Mouse (Mus musculus) ovary, adult 2 months (tissue): ENCODE data around the gene Clec4a2. TPM values are rescaled to one million over a fixed set of nuclear protein-coding genes. Genes with fewer than 3 reads are reported as not detected.

ENCODE experiments used
- polyA plus RNA-seq: library from polyadenylated mRNA; depleted of rRNA; stranded (reverse); fragments of >200 nt; gene quantifications from 2 replicates; pipeline ENCODE4 v1.2.3, GENCODE M21; 2012; rRNA removed

Gene Clec4a2
- polyA plus RNA-seq = 0.93 and 1.1 TPM in 2 replicates

DNA sequence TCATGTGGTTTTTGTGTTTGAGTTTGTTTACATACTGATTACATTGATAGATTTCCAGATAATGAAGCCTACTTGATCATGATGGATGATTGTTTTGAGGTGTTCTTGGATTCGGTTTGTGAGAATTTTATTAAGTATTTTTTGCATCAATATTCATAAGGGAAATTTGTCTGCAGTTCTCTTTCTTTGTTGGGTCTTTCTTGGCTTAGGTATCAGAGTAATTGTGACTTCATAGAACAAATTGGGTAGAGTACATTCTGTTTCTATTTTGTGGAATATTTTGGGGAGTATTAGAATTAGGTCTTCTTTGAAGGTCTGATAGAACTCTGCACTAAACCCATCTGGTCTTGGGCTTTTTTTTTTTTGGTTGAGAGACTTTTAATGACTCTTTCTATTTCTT is at the start of gene Clec4a2:
TSS of gene Clec4a2 (plus strand) at position 301 of the 400 bp plus-strand sequence.

GRCm38 (mm10) chr6:123172593-123172992 is 66.4 kb downstream of the Clec4a2 start, which contains the start of gene Clec4b2:
Clec4b2 (plus strand) TSS chr6:123172893.

Other genes starting within 250 kb of the Clec4a2 start
- 9.5 and 11.3 TPM in 2 replicates for gene Necap1, start 232.0 kb upstream of the Clec4a2 start, polyA plus RNA-seq
- gene Clec4a1, start 184.6 kb upstream of the Clec4a2 start, polyA plus RNA-seq = 0.95 and 1.3 TPM in 2 replicates
- gene Clec4a3, start 153.9 kb upstream of the Clec4a2 start, polyA plus RNA-seq = 0.35 and 0.54 TPM in 2 replicates
- not detected in 2 replicates for gene Clec4a4, start 116.1 kb upstream of the Clec4a2 start, polyA plus RNA-seq
- gene Clec4b1, start 56.5 kb upstream of the Clec4a2 start, polyA plus RNA-seq = 0.66 and 0.93 TPM in 2 replicates
- not detected in 2 replicates for gene Clec4b2, start 66.5 kb downstream of the Clec4a2 start, polyA plus RNA-seq
- 0.34 and 0.38 TPM in 2 replicates for gene Clec4n, start 123.4 kb downstream of the Clec4a2 start, polyA plus RNA-seq
- 0.20 and 0.38 TPM in 2 replicates for gene Clec4d, start 155.7 kb downstream of the Clec4a2 start, polyA plus RNA-seq
- gene Clec4e, start 183.4 kb downstream of the Clec4a2 start, polyA plus RNA-seq = 0.06 TPM in 1 of 2 replicates, not detected in the other
- not detected in 2 replicates for gene Vmn2r19, start 201.9 kb downstream of the Clec4a2 start, polyA plus RNA-seq